Mouse (Mus musculus) spleen, postnatal 14 days (tissue): ENCODE data around the gene Zscan2.

Experiments
- DNase-seq, 2 experiments: peaks; one replicate each; pipeline ENCODE4 v3.0.0; 2021 to 2022; ENCODE audit warnings: low spot score in 2 of 2

The Zscan2 gene

DNA sequence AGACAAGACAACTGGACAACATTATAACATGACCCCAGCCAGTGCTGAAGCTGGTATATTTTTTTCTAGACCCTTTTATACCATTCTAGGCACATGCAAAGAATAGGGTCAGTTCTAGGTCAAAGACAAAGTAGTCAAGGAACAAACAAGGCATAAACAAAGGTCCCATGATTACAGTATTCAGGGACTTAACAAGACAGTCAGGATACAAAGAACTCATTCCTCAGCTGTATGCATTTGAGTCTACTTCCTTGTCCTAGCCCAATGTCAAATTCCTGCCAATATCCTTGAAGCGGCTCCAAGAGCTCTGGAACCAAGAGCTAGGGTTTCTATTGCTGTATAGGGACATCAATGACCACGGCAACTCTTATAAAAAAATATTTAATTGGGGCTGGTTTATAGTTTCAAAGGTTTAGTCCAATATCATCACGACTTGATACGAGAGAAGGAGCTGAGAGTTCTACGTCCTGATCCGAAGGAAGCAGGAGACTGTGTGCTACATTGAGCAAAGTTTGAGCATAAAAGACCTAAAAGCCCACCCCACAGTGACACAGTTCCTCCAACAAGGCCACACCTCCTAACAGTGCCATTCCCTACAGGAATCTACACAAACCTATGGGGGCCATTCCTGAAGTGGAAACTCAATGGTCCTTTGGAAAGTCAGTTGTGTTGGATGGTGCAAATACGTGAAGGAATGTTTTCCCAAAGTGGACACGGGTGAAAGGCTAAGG, 16.6 kb upstream of the Zscan2 start:
- no peak for DNase-seq

DNA sequence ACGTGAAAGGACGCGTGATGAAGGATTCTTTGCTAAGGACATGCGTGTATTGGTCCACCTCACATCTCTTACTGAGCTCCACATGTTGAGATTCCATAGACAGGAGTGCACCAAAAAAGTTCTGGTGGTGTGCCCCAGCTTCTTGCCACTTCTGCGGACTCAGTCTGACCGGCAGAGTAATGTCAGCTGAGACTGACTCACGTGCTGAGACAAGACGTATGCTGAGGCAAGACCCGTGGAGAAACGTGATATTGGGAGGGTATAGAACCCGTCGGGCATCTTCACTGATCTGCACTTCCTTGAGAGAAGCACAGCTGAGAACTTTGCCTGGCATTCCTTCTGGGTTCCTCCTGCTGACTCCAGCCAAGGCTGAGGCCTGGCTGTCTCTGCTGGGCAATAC, 16.0 kb upstream of the Zscan2 start:
- DNase-seq: no peak

DNA sequence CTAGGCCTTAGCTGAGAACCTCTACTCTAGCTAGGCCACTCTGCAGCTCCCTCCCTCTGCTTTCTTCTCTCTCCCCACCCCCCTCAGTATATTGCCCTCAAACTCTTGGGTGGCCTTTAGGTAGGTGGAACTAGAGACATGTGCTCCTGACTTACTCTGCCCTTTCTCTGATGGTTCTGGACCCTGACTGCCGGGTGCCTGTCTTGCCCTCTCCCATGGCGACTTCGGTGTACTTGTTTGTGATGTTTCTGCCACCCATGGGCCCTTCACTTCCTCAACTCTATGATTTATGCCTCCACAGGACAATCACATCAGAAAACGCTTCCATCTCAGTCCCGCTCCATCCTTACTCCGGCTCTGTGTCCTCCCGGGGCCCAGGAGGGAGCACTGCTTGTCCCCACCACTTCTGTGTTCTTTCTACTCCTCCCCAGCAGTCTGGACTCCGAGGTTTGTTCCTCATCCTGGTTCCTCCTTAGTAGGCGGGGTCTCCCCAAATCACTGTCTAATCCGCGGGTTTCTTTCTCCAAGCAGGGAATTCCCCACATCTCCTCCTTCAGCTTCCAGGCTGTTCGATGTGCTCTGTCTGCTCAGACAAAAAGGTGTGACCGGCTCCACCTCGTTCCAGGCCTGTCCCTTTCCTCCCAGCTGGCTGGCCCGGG, 15.0 kb upstream of the Zscan2 start:
- no peak for DNase-seq

DNA sequence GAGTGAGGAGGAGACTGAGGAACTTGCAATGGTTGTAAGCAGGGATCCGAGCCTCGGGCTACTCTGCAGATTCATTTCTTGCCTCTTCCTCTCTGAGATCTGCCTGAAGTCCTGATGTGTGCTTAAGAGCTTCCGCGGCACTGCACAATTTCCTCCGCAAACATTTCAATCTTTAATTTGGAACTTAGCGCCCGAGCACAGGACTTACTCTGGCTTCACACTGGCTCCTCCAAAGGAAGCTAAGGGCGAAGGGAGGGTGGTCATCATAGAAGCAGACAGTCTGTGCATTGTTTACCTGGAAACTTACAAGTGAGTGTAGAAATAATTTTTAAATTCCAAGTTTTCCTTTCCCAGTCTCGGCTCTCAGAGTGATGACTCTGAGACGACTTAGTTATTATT, 14.4 kb upstream of the Zscan2 start:
- DNase-seq: no peak

DNA sequence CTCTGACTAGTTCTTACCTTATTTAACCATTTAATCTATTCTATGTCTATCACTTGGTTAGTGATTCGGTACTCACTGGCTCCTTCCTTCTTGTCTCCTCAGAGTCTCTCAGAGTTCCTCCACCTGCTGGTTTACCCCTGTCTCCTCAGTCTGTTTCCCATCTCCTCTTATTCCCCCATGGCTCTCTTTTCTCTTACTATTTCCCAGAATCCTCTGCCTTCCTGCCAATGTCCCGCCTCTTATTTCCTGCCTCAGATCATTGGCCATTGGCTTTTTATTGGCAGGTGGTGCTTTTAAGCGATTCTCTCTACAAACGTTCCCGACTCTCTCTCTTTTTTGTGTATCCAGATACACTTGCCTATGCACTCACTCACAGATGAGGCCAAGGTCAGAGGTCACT, 14.0 kb upstream of the Zscan2 start:
- DNase-seq: no peak

DNA sequence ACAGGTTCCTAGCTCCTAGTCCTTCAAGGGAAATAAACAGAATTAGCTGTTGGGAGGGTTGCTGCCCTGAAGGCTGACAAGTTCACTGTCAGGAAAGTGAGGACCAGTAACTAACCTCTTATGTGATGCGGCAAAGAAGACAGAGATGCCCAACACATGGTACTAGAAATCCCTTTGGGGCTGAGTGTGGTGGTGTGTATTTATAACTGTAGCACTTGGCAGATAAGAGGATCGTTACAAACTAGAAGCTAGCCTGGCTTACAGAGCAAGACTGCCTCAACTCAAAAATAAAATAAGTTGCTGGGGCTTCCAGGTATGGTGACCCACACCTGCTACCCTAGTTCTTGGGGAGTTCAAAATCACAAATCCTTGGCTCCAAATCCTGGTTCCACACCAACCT, 11.5 kb upstream of the Zscan2 start:
- no peak for DNase-seq

DNA sequence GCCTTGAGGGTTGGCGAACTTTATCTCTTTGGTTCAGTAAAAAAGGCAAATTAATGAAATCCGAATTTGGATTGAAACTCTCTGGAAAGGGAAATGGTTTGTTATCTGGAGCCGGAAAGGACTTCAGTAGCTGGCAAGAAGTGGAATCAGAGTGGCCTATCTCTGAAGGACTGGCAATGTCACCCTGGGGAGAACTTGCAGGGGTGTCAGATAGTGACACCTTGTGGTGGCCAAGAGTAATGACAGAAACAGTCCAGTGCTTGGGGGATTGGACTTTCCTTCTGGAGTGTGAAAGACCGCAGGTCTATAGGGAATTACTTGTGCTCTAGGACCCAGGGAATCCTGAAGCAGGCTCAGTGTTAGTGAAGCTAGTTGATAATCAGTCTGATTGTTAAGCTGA, 11.0 kb upstream of the Zscan2 start:
- DNase-seq: no peak

DNA sequence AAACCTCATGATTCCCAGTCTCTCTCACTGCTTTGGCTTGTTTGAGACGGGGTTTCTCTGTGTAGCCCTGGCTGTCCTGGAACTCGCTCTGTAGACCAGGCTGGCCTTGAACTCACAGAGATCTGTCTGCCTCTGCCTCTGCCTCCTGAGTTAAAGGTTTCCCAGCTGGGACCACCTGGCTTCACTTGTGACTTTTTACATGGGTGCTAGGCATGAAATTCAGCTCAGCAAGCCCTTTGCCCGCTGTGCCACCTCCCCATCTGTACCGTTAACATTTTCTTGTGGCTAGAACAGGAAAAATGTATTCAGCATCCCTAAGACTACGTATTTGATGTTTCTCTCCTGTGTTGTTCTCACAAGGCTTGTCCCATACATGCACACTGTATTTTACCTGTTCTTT, 10.2 kb upstream of the Zscan2 start:
- no peak for DNase-seq

DNA sequence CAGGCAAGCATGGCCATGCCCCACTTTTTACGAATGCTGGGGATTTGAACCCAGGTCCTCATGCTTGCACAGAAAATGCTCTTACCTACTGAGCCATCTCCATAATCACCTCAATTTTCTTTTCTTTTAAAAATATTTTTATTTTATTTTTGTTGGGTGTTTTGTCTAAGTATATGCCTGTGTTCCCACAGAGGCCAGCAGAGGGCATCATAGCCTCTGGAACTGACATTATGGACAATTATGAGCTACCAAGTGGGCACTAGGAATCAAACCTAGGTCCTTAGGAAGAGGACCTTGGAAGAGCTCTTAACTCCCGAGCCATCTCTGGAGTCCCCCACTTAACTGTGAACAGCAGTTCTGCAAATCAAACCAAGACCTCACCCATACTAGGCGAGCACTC, 7.5 kb upstream of the Zscan2 start:
- DNase-seq: no peak

DNA sequence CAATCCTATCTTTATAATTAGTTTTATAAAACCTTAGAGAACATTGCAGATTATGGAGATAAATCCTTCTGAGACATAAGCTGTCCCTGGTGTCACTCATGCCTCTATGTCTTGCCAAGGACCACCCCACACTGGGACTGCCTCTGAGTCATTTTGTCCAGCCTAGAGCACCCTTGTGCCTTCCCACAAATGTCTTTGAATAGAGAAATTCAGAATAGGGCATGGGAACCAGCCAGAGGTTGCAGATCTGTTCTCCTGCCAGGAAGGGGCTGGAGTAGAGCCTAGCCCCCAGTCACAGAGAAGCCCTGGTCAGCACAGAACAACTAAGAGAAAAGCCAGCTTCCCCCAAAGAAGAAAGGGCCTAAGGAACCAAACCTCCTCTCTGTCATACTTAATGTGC, 5.4 kb upstream of the Zscan2 start:
- no peak for DNase-seq

DNA sequence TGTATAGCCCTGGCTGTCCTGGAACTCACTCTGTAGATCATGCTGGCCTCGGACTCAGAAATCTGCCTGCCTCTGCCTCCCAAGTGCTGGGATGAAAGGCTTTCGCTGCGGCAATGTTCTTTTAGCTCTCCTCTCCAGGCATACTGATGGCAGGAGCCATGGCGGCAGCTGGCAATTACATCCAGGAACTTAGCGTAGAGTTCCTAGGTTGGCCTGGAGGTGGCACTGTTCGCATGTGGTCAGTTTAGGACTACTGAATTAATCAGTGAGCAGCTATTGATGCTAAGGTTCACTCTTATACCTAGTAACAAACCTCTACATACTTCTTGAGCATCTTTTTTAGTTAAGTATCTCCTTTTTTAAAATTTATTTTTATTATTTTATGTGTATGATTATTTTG, 3.5 kb upstream of the Zscan2 start:
- peak; percentile 57 to 72 for DNase-seq

DNA sequence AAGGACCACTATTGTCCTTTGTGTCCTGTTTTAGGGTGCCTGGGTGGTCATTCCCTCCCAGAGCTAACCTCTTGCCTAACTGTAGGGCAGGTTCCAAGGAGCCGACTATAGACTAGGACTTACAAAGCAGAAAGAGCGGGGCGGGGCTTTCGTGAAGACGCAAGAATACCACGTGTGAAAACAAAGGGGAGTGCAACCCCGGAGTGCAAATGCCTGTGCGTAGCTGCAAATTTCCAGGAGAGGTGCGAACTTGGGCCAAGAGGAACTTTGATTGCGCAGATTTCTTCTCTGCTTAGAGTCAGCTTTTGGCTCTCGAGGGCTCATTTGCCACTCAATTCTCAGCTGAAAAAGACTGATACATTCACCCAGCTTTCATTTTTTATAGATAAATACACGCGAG, 493 bp upstream of the Zscan2 start:
- DNase-seq: peak in 1 of 2 experiments; percentile 23

DNA sequence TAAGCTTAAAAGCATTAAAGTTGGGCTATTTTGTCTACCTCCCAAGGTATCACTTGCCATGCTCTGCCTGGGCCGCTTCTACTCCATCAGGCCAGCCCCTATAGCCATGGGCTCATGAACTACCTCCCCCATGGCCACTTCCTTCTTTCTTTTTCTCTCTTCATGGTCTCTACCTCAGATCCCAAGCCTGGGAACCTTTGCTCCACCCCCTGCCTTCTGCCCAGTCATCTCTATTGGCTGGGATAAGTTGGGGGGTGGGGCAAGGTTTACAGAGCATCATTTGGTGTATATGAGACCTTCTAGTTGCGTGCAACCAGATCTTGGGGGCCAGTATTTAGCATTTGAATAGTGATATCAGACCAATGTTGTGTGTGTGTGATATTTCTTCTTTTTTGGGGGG, 1.8 kb downstream of the Zscan2 start:
- DNase-seq: no peak

DNA sequence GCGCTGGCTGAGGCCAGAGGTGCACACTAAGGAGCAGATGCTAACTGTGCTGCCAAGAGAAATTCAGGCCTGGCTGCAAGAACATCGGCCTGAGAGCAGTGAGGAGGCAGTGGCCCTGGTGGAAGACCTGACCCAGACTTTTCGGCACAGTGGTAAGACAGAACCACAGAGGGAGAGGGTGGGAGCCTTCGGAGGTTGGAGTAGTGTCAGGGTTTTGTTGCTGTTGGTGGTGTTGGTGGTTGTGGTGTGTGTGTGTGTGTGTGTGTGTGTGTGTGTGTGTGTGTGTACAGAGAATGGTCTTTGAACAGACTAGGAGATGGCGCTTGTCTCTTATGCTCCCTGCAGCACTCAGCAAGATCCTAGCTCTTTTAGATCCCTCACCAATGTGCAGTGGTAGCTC, 2.8 kb downstream of the Zscan2 start:
- no peak for DNase-seq

DNA sequence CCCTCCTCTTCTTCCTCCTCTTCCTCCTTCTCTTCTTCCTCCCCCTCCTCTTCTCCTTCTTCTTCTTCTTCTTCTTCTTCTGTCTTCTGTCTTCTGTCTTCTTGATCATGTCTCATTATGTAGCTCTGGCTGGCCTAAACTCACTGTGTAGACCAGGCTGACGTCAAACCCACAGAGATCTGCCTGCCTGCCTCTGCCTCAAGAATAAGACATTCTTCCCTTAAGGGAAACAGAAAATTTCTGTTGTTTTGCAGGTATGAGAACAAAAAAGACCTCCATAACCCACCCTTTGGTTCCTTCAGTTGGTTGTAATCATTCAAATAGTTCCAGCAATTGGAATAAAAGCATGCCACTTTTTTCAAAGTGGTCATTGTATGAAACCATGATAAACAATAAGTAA, 3.4 kb downstream of the Zscan2 start:
- no peak for DNase-seq

DNA sequence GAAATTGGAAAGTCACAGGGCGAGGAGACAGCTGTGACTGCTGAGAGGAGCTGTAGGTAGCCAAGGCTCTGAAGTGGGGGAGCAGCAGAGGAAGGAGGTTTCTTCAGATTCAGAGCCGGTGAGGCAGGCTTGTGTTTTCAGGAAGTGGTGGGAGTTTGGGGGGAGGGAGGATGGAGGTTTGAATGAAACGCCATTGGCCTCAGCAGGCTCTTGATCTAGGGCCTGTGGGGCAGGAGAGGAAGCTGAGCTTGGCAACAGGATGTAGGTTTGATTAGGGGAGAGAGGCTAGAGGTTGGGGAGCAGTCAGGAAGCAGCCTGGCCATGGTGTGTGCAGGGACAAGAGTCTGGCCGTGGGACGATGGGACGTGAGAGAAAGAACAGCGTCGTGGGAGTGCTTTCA, 4.1 kb downstream of the Zscan2 start:
- DNase-seq: no peak

DNA sequence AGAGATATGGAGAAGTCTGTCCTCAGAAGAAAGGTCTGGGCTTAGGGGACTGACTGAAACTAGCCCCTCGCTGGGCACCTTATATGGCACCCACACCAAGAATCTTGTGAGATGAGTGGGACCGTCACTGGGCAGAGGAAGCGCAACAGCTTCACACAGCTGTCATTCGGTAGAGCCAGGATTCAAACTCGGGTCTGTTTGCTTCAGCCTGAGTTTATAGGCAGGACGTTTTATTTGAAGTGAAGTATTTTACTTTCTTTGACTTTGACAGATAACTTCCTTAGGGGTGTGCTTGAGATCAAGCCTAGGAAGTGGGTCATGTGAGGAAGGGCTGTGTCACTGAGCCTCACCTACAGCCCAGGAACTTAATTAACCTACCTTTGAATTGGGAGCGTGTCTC, 4.8 kb downstream of the Zscan2 start:
- DNase-seq: no peak

DNA sequence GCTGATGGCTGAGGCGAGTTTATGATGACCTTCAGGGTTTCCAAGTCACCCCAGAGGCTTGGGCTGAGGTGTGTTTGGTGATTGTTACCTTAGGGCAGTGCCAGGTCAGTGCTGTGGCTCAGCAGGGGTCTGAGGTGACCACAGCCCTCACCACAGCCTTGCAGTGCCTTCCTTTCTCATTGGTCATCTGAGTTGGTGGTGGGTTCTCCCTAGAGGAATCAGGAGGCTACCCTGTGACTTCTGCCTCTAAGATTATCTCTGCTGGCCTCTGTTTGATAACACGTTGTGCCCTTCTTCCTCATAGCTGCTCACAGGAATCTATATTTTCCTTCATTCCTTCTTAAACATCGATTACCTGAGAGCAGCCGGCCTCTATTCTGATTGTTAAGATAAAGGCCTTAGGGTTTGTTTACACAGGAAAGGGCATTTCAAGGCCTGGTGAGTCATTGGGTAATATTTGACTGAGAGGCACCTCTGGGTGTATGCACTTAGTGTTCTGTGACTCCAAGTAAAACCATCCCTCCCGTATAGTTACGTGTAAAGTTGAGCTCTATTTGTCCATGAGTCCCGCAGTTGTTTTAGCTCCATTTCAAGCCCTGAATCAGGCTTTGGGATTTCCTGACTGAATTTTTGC, 5.9 kb downstream of the Zscan2 start:
- no peak for DNase-seq

DNA sequence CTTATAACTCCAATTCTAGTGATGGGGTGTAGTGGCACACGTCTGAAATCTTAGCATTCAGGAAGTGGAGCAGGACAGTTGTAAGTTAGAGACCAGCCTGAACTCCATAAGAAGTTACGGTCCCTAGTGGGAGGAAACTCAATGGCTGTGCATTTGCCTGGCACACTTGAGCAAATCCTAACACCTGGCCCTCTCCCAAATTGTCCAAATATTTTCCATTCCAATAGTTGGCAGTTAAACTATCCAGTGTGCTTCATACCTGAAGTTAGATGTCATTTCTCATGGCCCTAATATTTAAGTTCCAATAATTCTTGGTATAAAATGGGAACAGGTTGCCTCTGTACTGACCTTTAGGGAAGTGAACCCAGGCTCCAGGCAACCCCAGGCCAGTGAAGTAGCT, 8.0 kb downstream of the Zscan2 start:
- no peak for DNase-seq

DNA sequence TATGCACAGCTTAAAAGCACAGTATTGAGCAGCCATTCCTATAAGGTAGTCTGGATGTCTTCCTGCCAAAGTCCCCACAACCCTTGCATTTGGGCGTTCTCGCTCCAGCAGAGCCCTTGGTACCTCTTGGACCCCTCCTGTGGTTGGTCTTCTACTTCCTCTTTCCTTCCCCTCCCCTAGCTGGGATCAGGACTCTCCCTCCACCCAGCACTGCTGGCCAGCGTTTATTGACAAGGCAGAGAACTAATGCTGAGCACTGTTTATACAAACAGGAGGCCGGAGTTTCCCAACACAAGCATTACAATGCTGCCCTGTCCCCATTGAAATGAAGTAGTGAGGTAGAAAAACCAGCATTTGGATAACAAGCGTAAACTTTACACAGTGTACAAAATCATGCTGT, 12.3 kb downstream of the Zscan2 start:
- DNase-seq: no peak

DNA sequence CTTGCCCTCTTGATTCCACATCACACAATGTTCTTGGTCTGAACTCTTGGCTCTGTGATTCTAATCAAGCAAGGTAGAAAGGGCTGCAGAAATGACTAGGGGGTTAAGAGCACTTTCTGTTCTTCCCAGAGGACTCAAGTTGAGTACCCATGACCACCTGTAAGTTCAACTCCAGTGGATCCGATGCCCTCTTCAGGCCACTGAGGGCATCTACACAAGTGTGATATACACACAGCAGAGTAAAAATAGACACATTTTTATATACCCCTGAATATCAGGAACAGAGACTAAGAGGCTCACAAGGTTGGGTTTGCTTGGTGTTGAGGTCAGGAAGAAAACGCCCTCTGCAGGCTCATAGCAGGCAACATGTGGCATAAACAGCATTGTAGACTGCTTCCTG, 12.9 kb downstream of the Zscan2 start:
- DNase-seq: no peak

DNA sequence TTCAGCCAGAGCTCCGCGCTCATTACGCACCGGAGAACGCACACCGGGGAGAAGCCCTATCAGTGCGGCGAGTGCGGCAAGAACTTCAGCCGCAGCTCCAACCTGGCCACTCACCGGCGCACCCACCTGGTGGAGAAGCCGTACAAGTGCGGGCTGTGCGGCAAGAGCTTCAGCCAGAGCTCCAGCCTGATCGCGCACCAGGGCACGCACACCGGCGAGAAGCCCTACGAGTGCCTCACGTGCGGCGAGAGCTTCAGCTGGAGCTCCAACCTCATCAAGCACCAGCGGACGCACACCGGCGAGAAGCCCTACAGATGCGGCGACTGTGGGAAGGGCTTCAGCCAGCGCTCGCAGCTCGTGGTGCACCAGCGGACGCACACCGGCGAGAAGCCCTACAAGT, 15.0 kb downstream of the Zscan2 start:
- DNase-seq: no peak

DNA sequence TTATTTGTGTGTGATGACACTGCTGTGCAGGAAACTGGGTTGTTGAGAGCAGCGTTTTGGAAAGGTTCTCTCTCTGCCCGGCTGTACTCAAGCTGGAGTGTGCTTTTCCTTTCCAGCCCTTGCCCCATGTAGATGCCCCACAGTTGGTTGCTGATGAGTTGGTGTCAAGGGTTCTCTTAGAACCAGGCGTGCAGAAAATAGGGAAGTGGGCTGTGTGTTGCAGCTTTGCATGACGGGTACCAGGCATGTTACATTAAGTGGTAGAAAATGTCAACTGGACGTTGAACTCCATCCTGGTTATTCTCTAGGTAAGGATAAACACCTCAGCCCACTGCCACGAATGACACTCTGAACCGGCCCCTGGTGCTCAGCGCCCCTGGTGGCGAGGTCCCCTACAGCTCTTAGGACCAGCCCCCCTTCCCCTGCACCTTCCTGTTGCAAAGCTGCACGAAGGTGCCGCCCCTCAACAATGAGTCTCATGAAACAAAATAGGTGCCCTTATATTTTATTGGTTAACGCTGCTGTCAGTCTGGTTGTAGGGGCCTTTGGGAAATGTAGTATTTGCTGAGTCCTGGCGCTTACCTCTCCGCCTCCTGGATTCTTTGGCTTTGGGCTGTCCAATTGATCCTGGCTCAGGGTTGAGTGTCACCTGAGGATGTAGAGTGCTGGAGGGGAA, 22.2 kb downstream of the Zscan2 start:
- DNase-seq: peak; percentile 29 to 49
